Mouse (Mus musculus) lung, embryonic 15.5 days (tissue): ENCODE measurements around the gene Slc22a23. TPM values are rescaled to one million over a fixed set of nuclear protein-coding genes. Genes with fewer than 3 reads are reported as not detected.

ENCODE experiments used
- ATAC-seq: fragments of 200-750 bp; cut with Nextera tagmentation; 2 replicates; pipeline ENCODE4 v1.8.0; 2017; ENCODE audit warnings: moderate number of reproducible peaks, borderline replicate concordance; ENCODE audit not compliant: low FRiP score, low TSS enrichment; ENCODE audit errors: extremely low read depth
- H3K27ac ChIP-seq: fragments of 300-500 bp; sonication (generic); 2 replicates; pipeline ENCODE4 v1.5.1; 2015; ENCODE audit warnings: moderate library complexity, mild to moderate bottlenecking, inconsistent platforms
- H3K27me3 ChIP-seq: fragments of 300-500 bp; sonication (generic); 2 replicates; pipeline ENCODE4 v1.6.1; 2015; ENCODE audit warnings: inconsistent platforms
- H3K36me3 ChIP-seq: fragments of 300-500 bp; sonication (generic); 2 replicates; pipeline ENCODE4 v1.6.1; 2015; ENCODE audit warnings: inconsistent platforms
- H3K4me1 ChIP-seq: fragments of 300-500 bp; sonication (generic); 2 replicates; pipeline ENCODE4 v1.6.1; 2015; ENCODE audit warnings: inconsistent platforms
- H3K4me2 ChIP-seq: fragments of 300-500 bp; sonication (generic); 2 replicates; pipeline ENCODE4 v1.6.1; 2015; ENCODE audit warnings: inconsistent platforms, mild to moderate bottlenecking, moderate library complexity
- H3K4me3 ChIP-seq: fragments of 300-500 bp; sonication (generic); 2 replicates; pipeline ENCODE4 v1.5.1; 2015; ENCODE audit warnings: mild to moderate bottlenecking, inconsistent platforms
- H3K9ac ChIP-seq: fragments of 300-500 bp; sonication (generic); 2 replicates; pipeline ENCODE4 v1.6.1; 2015; ENCODE audit warnings: inconsistent platforms
- H3K9me3 ChIP-seq: fragments of 300-500 bp; sonication (generic); 2 replicates; pipeline ENCODE4 v1.6.1; 2016; ENCODE audit warnings: inconsistent platforms
- WGBS: fragments of 180-500 bp; shearing (Covaris S2); methylation state at CpG from one replicate; pipeline ENCODE4 v1.1.7; 2015; 5-methylcytosine and 5-hydroxymethylcytosine counted together
- polyA plus RNA-seq: library from polyadenylated mRNA; unstranded; fragments of >200 nt; fragmentation: Nextera tagmentation; extraction: Ambion mirVana; gene quantifications from 2 replicates; pipeline ENCODE4 v1.2.1, GENCODE M21; 2015

The Slc22a23 gene
- polyA plus RNA-seq, 1 experiment from 2014 or later, result 4.1 TPM

- Histone ChIP-seq H3K9ac (no peak overlapping the region), H3K27me3 (no peaks in the 10 kb centered on the region), H3K36me3 (no peaks in the 10 kb centered on the region), H3K9me3 (no peaks in the 10 kb centered on the region), H3K4me2 (no peak overlapping the region), H3K4me1 (peaks cover 32% of the 10 kb centered on the region), H3K27ac (no peak overlapping the region), H3K4me3 (no peak overlapping the region)
- no peak for ATAC-seq
- WGBS, result 92% methylated on average over 2 of the region's 2 CpGs
Observed at GRCm38 (mm10) chr13:34274417-34274816, 70.6 kb downstream of the Slc22a23 start.

- peaks cover 18% of the 10 kb centered on the region for H3K4me1 ChIP-seq
- H3K9me3 ChIP-seq, result no peaks in the 10 kb centered on the region
- no peak overlapping the region for H3K4me3 ChIP-seq
- no peaks in the 10 kb centered on the region for H3K27me3 ChIP-seq
- peak overlapping the region; percentile 21 for H3K4me2 ChIP-seq
- 11% methylated on average over 8 of the region's 8 CpGs for WGBS
- peak; percentile 60 for ATAC-seq
- no peaks in the 10 kb centered on the region for H3K36me3 ChIP-seq
- no peak overlapping the region for H3K9ac ChIP-seq
- H3K27ac ChIP-seq, result peak overlapping the region; percentile 66
Observed at GRCm38 (mm10) chr13:34272275-34273054, 72.5 kb downstream of the Slc22a23 start.

GRCm38 (mm10) chr13:34271665-34272064, 73.3 kb downstream of the Slc22a23 start:
- H3K4me1 ChIP-seq, result peaks cover 18% of the 10 kb centered on the region
- H3K27ac ChIP-seq, result peak overlapping the region; percentile 66
- no peak overlapping the region for H3K4me3 ChIP-seq
- H3K9me3 ChIP-seq, result no peaks in the 10 kb centered on the region
- H3K36me3 ChIP-seq, result no peaks in the 10 kb centered on the region
- H3K4me2 ChIP-seq, result peak overlapping the region; percentile 21
- H3K27me3 ChIP-seq, result no peaks in the 10 kb centered on the region
- no peak for ATAC-seq
- no peak overlapping the region for H3K9ac ChIP-seq
- WGBS, result 67% methylated on average over 2 of the region's 2 CpGs

- no peaks in the 10 kb centered on the region for H3K36me3 ChIP-seq
- H3K27ac ChIP-seq, result peak overlapping the region; percentile 66; the same call in 1 of the 2 replicates
- H3K4me2 ChIP-seq, result no peak overlapping the region
- H3K4me3 ChIP-seq, result no peak overlapping the region
- no peaks in the 10 kb centered on the region for H3K27me3 ChIP-seq
- H3K4me1 ChIP-seq, result peaks cover 18% of the 10 kb centered on the region
- 78% methylated on average over 5 of the region's 5 CpGs for WGBS
- no peak overlapping the region for H3K9ac ChIP-seq
- ATAC-seq, result no peak
- no peaks in the 10 kb centered on the region for H3K9me3 ChIP-seq
Observed at GRCm38 (mm10) chr13:34270886-34271602, 73.9 kb downstream of the Slc22a23 start.

- Histone ChIP-seq H3K4me3 (no peak overlapping the region), H3K9me3 (no peaks in the 10 kb centered on the region), H3K27me3 (no peaks in the 10 kb centered on the region), H3K9ac (no peak overlapping the region), H3K4me1 (peaks cover 24% of the 10 kb centered on the region), H3K27ac (no peak overlapping the region), H3K36me3 (no peaks in the 10 kb centered on the region), H3K4me2 (no peak overlapping the region)
- ATAC-seq, result no peak
- WGBS, result 60% methylated on average over 2 of the region's 2 CpGs
Observed at GRCm38 (mm10) chr13:34269376-34269991, 75.5 kb downstream of the Slc22a23 start.

GRCm38 (mm10) chr13:34266942-34267660, 77.9 kb downstream of the Slc22a23 start:
- no peak for ATAC-seq
- Histone ChIP-seq H3K4me3 (no peak overlapping the region), H3K9ac (no peak overlapping the region), H3K4me1 (peaks cover 16% of the 10 kb centered on the region), H3K27me3 (no peaks in the 10 kb centered on the region), H3K9me3 (no peaks in the 10 kb centered on the region), H3K36me3 (no peaks in the 10 kb centered on the region), H3K27ac (no peak overlapping the region), H3K4me2 (no peak overlapping the region)
- 75% methylated on average over 8 of the region's 8 CpGs for WGBS

- WGBS, result 89% methylated on average over 8 of the region's 8 CpGs
- H3K27me3 ChIP-seq, result no peaks in the 10 kb centered on the region
- no peak overlapping the region for H3K27ac ChIP-seq
- no peak overlapping the region for H3K4me2 ChIP-seq
- peaks cover 6% of the 10 kb centered on the region; the same call in 1 of the 2 replicates for H3K4me1 ChIP-seq
- no peak for ATAC-seq
- H3K36me3 ChIP-seq, result no peaks in the 10 kb centered on the region
- no peak overlapping the region for H3K4me3 ChIP-seq
- H3K9ac ChIP-seq, result no peak overlapping the region
- H3K9me3 ChIP-seq, result no peaks in the 10 kb centered on the region
Observed at GRCm38 (mm10) chr13:34266067-34266466, 78.9 kb downstream of the Slc22a23 start.

GRCm38 (mm10) chr13:34265576-34265975, 79.4 kb downstream of the Slc22a23 start:
- no peak overlapping the region for H3K4me2 ChIP-seq
- H3K27me3 ChIP-seq, result no peaks in the 10 kb centered on the region
- peaks cover 6% of the 10 kb centered on the region; the same call in 1 of the 2 replicates for H3K4me1 ChIP-seq
- no peaks in the 10 kb centered on the region for H3K36me3 ChIP-seq
- 48% methylated on average over 5 of the region's 5 CpGs for WGBS
- H3K4me3 ChIP-seq, result no peak overlapping the region
- H3K9ac ChIP-seq, result no peak overlapping the region
- H3K27ac ChIP-seq, result no peak overlapping the region
- H3K9me3 ChIP-seq, result no peaks in the 10 kb centered on the region
- no peak for ATAC-seq

GRCm38 (mm10) chr13:34265022-34265565, 79.9 kb downstream of the Slc22a23 start:
- Histone ChIP-seq H3K4me3 (no peak overlapping the region), H3K27me3 (no peaks in the 10 kb centered on the region), H3K9me3 (no peaks in the 10 kb centered on the region), H3K9ac (no peak overlapping the region), H3K4me2 (no peak overlapping the region), H3K36me3 (no peaks in the 10 kb centered on the region), H3K27ac (no peak overlapping the region), H3K4me1 (peaks cover 6% of the 10 kb centered on the region; the same call in 1 of the 2 replicates)
- ATAC-seq, result no peak
- 71% methylated on average over 3 of the region's 3 CpGs for WGBS

GRCm38 (mm10) chr13:34264508-34264907, 80.5 kb downstream of the Slc22a23 start:
- Histone ChIP-seq H3K9ac (no peak overlapping the region), H3K27me3 (no peaks in the 10 kb centered on the region), H3K4me3 (no peak overlapping the region), H3K4me1 (peaks cover 6% of the 10 kb centered on the region; the same call in 1 of the 2 replicates), H3K27ac (no peak overlapping the region), H3K36me3 (no peaks in the 10 kb centered on the region), H3K9me3 (no peaks in the 10 kb centered on the region), H3K4me2 (no peak overlapping the region)
- ATAC-seq, result no peak
- 51% methylated on average over 2 of the region's 2 CpGs for WGBS

- H3K27ac ChIP-seq, result no peak overlapping the region
- peaks cover 24% of the 10 kb centered on the region for H3K4me1 ChIP-seq
- no peak for ATAC-seq
- H3K9me3 ChIP-seq, result no peaks in the 10 kb centered on the region
- H3K27me3 ChIP-seq, result no peaks in the 10 kb centered on the region
- H3K4me2 ChIP-seq, result no peak overlapping the region
- 81% methylated on average over 3 of the region's 3 CpGs for WGBS
- H3K9ac ChIP-seq, result no peak overlapping the region
- H3K36me3 ChIP-seq, result no peaks in the 10 kb centered on the region
- no peak overlapping the region for H3K4me3 ChIP-seq
Observed at GRCm38 (mm10) chr13:34258765-34259164, 86.2 kb downstream of the Slc22a23 start.
